Mouse (Mus musculus): ENCODE data around the gene Hoxc8. TPM values are rescaled to one million over a fixed set of nuclear protein-coding genes. Genes with fewer than 3 reads are reported as not detected.

The Hoxc8 gene
- polyA plus RNA-seq, 1 experiment from 2014 or later = not detected

DNA sequence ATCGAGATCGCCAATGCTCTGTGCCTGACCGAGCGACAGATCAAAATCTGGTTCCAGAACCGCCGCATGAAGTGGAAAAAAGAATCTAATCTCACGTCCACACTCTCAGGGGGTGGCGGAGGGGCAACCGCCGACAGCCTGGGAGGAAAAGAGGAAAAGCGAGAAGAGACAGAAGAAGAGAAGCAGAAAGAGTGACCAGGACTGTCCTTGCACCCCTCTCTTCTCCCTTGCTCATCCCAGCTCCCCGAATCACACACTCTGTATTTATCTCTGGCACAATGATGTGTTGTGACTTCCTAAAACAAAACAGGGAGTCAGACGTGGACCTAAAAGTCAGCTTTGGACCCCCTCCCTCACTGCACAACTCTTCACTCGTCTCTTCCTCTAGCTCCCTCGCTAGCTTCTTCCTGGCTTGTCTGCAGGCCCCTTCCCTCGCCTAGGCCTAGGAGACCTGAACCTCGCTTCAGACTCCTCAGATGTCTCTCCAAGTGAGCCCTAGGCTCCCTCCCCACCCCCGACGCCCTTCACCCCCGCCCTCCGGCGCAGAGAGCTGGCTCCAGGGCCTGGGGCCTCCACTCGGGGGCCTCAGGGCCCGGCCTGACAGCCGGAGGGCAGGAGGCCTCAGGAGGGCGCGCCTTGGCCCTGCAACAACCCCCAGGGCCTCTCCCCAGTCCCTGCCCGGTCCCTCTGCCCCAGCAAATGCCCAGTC, 20.6 kb downstream of the Hoxc8 start:
- peaks cover 6% of the 10 kb centered on the region for H3K4me1 ChIP-seq (replicated peaks; ENCODE audit: control insufficient read depth, insufficient read depth, low read length)
- H3K4me3 ChIP-seq (replicated peaks; ENCODE audit: low read length) = no peak overlapping the region
- no peaks in the 10 kb centered on the region for H3K9me3 ChIP-seq (ENCODE audit: control insufficient read depth, low read length)
- no peaks in the 10 kb centered on the region for H3K36me3 ChIP-seq (ENCODE audit: control insufficient read depth, insufficient read depth)
- H3K27me3 ChIP-seq (replicated peaks; ENCODE audit: control insufficient read depth, insufficient read depth, low read length) = peaks cover 93% of the 10 kb centered on the region
- no peak overlapping the region for H3K27ac ChIP-seq (ENCODE audit: low read length)
- WGBS = 1% methylated on average over 28 of the region's 28 CpGs
- H3K4me2 ChIP-seq (ENCODE audit: low read length) = no peak overlapping the region
- H3K9ac ChIP-seq (replicated peaks; ENCODE audit: low read depth, low read length) = no peak overlapping the region
- no peak for ATAC-seq

- ATAC-seq = no peak
- Histone ChIP-seq H3K36me3 (ENCODE audit: control insufficient read depth, insufficient read depth) (no peaks in the 10 kb centered on the region), H3K4me2 (ENCODE audit: low read length) (no peak overlapping the region)
Observed at GRCm38 (mm10) chr15:103011928-103012486, 21.6 kb downstream of the Hoxc8 start.

DNA sequence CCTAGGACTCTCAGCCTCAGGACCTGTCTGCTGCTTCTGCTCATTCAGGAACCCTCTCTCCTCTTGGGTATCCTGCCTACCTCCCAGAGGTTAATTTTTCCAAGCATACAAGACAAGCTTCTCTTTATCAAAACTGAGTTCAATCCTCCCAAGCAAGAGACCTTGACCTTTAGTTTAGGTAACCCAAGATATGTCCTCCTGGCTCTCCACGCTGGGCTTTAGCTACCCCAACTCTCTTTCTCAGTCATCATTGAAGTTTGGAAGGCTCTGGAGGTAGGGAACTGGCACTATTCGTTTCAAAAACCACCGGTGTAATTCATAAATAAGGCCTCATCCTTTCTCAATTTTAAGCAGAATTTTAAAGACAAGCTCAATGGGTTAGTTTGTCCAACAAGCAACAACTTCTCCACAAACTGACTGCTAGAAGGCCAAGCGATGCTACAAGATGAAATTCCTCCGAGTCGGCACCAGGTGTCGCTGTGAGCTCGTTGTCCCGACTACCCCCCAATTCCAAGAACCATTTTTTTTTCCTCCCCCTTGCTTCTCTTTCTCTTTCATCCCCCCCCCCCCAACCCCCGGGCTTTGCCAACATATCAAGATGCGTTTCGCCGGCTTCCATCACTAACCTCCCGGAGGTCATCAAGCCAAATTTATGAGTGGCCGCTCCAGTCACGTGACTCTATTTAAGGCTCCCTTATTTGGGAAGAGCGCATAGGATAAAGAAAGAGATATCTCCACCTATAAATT, 23.0 kb downstream of the Hoxc8 start:
- Histone ChIP-seq H3K36me3 (ENCODE audit: control insufficient read depth, insufficient read depth) (no peaks in the 10 kb centered on the region), H3K4me3 (replicated peaks; ENCODE audit: low read length) (no peak overlapping the region), H3K4me1 (replicated peaks; ENCODE audit: control insufficient read depth, insufficient read depth, low read length) (peaks cover 6% of the 10 kb centered on the region), H3K27me3 (replicated peaks; ENCODE audit: control insufficient read depth, insufficient read depth, low read length) (peaks cover 94% of the 10 kb centered on the region), H3K9me3 (ENCODE audit: control insufficient read depth, low read length) (no peaks in the 10 kb centered on the region), H3K4me2 (ENCODE audit: low read length) (peak overlapping the region; percentile 25; the same call in 1 of the 2 replicates), H3K27ac (ENCODE audit: low read length) (no peak overlapping the region), H3K9ac (replicated peaks; ENCODE audit: low read depth, low read length) (no peak overlapping the region)
- WGBS = 3% methylated on average over 17 of the region's 17 CpGs
- no peak for ATAC-seq

More at GRCm38 (mm10) chr15:103011928-103012486, 21.6 kb downstream of the Hoxc8 start:
- H3K27me3 ChIP-seq (replicated peaks; ENCODE audit: control insufficient read depth, insufficient read depth, low read length) = peaks cover 93% of the 10 kb centered on the region
- H3K4me3 ChIP-seq (replicated peaks; ENCODE audit: low read length) = no peak overlapping the region
- no peaks in the 10 kb centered on the region for H3K9me3 ChIP-seq (ENCODE audit: control insufficient read depth, low read length)
- 1% methylated on average over 26 of the region's 26 CpGs for WGBS
- H3K4me1 ChIP-seq (replicated peaks; ENCODE audit: control insufficient read depth, insufficient read depth, low read length) = peaks cover 6% of the 10 kb centered on the region
- no peak overlapping the region for H3K27ac ChIP-seq (ENCODE audit: low read length)
- no peak overlapping the region for H3K9ac ChIP-seq (replicated peaks; ENCODE audit: low read depth, low read length)

DNA sequence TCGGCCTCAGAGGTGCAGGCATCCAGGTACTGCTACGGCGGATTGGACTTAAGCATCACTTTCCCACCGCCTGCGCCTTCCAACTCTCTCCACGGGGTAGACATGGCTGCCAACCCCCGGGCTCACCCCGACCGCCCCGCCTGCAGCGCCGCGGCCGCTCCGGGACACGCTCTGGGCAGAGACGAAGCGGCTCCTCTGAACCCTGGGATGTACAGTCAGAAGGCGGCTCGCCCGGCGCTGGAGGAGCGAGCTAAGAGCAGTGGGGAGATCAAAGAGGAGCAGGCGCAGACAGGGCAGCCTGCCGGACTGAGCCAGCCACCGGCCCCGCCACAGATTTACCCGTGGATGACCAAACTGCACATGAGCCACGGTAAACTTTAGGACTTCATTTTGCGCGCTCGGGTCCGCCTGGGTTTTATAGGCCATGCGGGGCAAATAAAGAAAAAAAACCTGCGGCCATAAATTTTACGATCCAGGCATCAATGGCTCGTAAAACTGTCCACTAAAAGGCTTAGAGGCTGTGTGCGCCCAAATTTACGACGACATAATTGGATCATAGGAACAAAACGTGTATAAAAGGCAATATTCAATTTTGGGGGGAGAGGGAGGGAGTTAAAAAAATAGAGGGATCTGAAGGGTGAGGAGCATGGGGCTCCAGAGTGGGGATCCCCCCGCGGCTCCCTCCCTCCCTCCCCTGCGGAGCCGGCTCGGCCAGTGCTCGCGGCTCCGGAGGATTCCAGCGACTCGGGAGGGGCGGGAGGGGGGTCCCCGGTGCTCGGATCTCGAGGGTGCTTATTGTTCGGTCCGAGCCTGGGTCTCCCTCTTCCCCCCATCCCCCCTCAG, 24.0 kb downstream of the Hoxc8 start:
- Histone ChIP-seq H3K9ac (replicated peaks; ENCODE audit: low read depth, low read length) (no peak overlapping the region), H3K4me2 (ENCODE audit: low read length) (no peak overlapping the region; the same call in 1 of the 2 replicates), H3K4me3 (replicated peaks; ENCODE audit: low read length) (no peak overlapping the region), H3K9me3 (ENCODE audit: control insufficient read depth, low read length) (no peaks in the 10 kb centered on the region), H3K4me1 (replicated peaks; ENCODE audit: control insufficient read depth, insufficient read depth, low read length) (peaks cover 6% of the 10 kb centered on the region), H3K36me3 (ENCODE audit: control insufficient read depth, insufficient read depth) (no peaks in the 10 kb centered on the region), H3K27ac (ENCODE audit: low read length) (no peak overlapping the region), H3K27me3 (replicated peaks; ENCODE audit: control insufficient read depth, insufficient read depth, low read length) (peaks cover 94% of the 10 kb centered on the region)
- WGBS = under 1% methylated on average over 51 of the region's 57 CpGs
- ATAC-seq = no peak

DNA sequence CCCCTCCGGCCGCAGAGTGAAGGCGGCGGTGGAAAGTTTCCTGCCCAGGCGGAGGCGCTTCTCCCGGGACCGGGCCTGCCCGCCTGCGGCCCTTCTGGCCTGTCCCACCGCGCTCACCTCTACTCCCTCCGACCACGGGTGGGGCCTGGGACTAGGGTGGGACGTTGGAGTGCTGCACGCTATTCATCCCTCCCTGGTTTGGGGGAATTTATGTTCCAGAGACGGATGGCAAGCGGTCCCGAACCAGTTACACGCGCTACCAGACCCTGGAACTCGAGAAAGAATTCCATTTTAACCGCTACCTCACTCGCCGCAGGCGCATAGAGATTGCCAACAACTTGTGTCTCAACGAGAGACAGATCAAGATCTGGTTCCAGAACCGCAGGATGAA, 24.6 kb downstream of the Hoxc8 start:
- H3K4me1 ChIP-seq (replicated peaks; ENCODE audit: control insufficient read depth, insufficient read depth, low read length) = peaks cover 6% of the 10 kb centered on the region
- ATAC-seq = no peak
- no peaks in the 10 kb centered on the region for H3K9me3 ChIP-seq (ENCODE audit: control insufficient read depth, low read length)
- H3K27me3 ChIP-seq (replicated peaks; ENCODE audit: control insufficient read depth, insufficient read depth, low read length) = peaks cover 94% of the 10 kb centered on the region
- no peak overlapping the region for H3K9ac ChIP-seq (replicated peaks; ENCODE audit: low read depth, low read length)
- H3K27ac ChIP-seq (ENCODE audit: low read length) = no peak overlapping the region
- under 1% methylated on average over 28 of the region's 28 CpGs for WGBS
- H3K4me3 ChIP-seq (replicated peaks; ENCODE audit: low read length) = no peak overlapping the region
- H3K4me2 ChIP-seq (ENCODE audit: low read length) = no peak overlapping the region
- H3K36me3 ChIP-seq (ENCODE audit: control insufficient read depth, insufficient read depth) = no peaks in the 10 kb centered on the region

GRCm38 (mm10) chr15:103015406-103016166, 25.2 kb downstream of the Hoxc8 start:
- Histone ChIP-seq H3K9me3 (ENCODE audit: control insufficient read depth, low read length) (no peaks in the 10 kb centered on the region), H3K4me2 (ENCODE audit: low read length) (no peak overlapping the region), H3K4me1 (replicated peaks; ENCODE audit: control insufficient read depth, insufficient read depth, low read length) (peaks cover 6% of the 10 kb centered on the region), H3K36me3 (ENCODE audit: control insufficient read depth, insufficient read depth) (no peaks in the 10 kb centered on the region), H3K27me3 (replicated peaks; ENCODE audit: control insufficient read depth, insufficient read depth, low read length) (peaks cover 93% of the 10 kb centered on the region), H3K27ac (ENCODE audit: low read length) (no peak overlapping the region), H3K9ac (replicated peaks; ENCODE audit: low read depth, low read length) (no peak overlapping the region), H3K4me3 (replicated peaks; ENCODE audit: low read length) (no peak overlapping the region)
- WGBS = under 1% methylated on average over 19 of the region's 19 CpGs
- no peak for ATAC-seq

DNA sequence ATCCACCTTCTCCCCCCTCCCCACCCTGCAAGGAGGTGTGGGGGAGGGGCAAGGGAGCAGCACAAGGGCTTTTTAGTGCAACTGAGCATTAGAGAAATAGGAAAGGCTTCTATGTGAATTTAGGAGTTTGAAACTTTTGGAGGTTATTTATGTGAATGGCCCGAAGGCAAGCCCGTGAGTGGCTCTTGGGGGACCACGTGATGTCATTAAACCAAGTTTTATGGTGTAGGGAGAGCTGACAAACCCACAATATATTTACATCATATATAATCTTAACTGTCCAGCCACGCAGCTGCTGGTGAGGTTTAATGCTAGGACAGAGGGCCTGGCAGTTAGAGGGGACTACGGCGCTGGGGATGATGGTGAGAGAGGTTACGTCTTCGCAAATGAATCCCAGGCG, 28.2 kb downstream of the Hoxc8 start, which contains the start of gene Hoxc4:
Gene Hoxc4 (plus strand): TSS at position 299 of the 400 bp plus-strand sequence.
- H3K4me2 ChIP-seq (ENCODE audit: low read length) = no peak within 1 kb of the TSS
- no peaks in the 10 kb centered on the region for H3K9me3 ChIP-seq (ENCODE audit: control insufficient read depth, low read length)
- H3K27ac ChIP-seq (ENCODE audit: low read length) = no peak within 1 kb of the TSS
- H3K4me3 ChIP-seq (replicated peaks; ENCODE audit: low read length) = no peak within 1 kb of the TSS
- 3% methylated on average over 9 of the region's 9 CpGs for WGBS
- H3K9ac ChIP-seq (replicated peaks; ENCODE audit: low read depth, low read length) = no peak within 1 kb of the TSS
- H3K27me3 ChIP-seq (replicated peaks; ENCODE audit: control insufficient read depth, insufficient read depth, low read length) = peaks cover 95% of the 10 kb centered on the region
- no peak for ATAC-seq
- peaks cover 6% of the 10 kb centered on the region for H3K4me1 ChIP-seq (replicated peaks; ENCODE audit: control insufficient read depth, insufficient read depth, low read length)
- no peaks in the 10 kb centered on the region for H3K36me3 ChIP-seq (ENCODE audit: control insufficient read depth, insufficient read depth)

DNA sequence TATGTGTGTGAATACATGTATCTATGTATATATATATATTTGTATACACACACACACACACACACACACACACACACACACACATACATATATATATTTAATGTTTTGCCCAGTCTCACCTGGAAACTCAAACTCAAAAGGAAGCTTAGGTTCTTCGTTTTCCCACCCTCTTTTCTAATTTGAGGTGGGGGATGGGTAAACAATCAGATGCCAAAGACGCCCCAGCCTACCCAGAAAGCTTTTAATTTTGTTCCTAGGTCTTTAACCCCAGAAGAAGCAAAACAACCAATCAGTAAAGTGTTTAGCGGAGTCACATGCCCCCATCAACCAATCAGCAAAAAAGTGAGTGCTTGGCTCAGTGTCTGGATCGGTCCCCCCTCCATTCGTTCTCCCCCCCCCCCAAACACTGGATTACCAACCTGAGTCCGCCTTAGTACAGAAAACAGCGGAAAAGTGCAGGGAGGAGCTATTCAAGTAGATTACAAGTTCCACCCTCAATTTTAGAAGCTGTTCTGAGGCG, 30.6 kb downstream of the Hoxc8 start:
- WGBS = 0% methylated on average over 8 of the region's 8 CpGs
- Histone ChIP-seq H3K36me3 (ENCODE audit: control insufficient read depth, insufficient read depth) (no peaks in the 10 kb centered on the region), H3K4me3 (replicated peaks; ENCODE audit: low read length) (no peak overlapping the region), H3K9ac (replicated peaks; ENCODE audit: low read depth, low read length) (no peak overlapping the region), H3K27me3 (replicated peaks; ENCODE audit: control insufficient read depth, insufficient read depth, low read length) (peaks cover 96% of the 10 kb centered on the region), H3K4me2 (ENCODE audit: low read length) (no peak overlapping the region), H3K9me3 (ENCODE audit: control insufficient read depth, low read length) (no peaks in the 10 kb centered on the region), H3K27ac (ENCODE audit: low read length) (no peak overlapping the region), H3K4me1 (replicated peaks; ENCODE audit: control insufficient read depth, insufficient read depth, low read length) (no peaks in the 10 kb centered on the region)
- ATAC-seq = no peak
